Mouse (Mus musculus) hindbrain, postnatal 0 days (tissue): ENCODE measurements around the gene Rcc2. TPM values are rescaled to one million over a fixed set of nuclear protein-coding genes. Genes with fewer than 3 reads are reported as not detected.
A peak's percentile ranks its signal among the peaks of the same experiment; 100 is the strongest.

Source experiments
- ATAC-seq: fragments of 200-750 bp; cut with Nextera tagmentation; 2 replicates; pipeline ENCODE4 v1.8.0; 2017; ENCODE audit warnings: mild to moderate bottlenecking, moderate TSS enrichment, moderate library complexity
- DNase-seq: peaks from one replicate; pipeline ENCODE4 v3.0.0-alpha.2; 2015; ENCODE audit warnings: low spot score
- H3K27ac ChIP-seq: fragments of 300-500 bp; sonication (generic); 2 replicates; pipeline ENCODE4 v1.5.1; 2014; ENCODE audit warnings: mild to moderate bottlenecking
- H3K27me3 ChIP-seq: fragments of 300-500 bp; sonication (generic); 2 replicates; pipeline ENCODE4 v1.6.1; 2014; ENCODE audit warnings: low read length, mixed read lengths; ENCODE audit not compliant: insufficient read depth
- H3K36me3 ChIP-seq: fragments of 300-500 bp; sonication (generic); 2 replicates; pipeline ENCODE4 v1.6.1; 2014; ENCODE audit warnings: low read length, mixed read lengths; ENCODE audit not compliant: insufficient read depth
- H3K4me1 ChIP-seq: fragments of 300-500 bp; sonication (generic); 2 replicates; pipeline ENCODE4 v1.6.1; 2014; ENCODE audit warnings: antibody characterized with exemption, low read length, mixed read lengths; ENCODE audit not compliant: insufficient read depth
- H3K4me2 ChIP-seq: fragments of 300-500 bp; sonication (generic); 2 replicates; pipeline ENCODE4 v1.6.1; 2014; ENCODE audit warnings: low read depth, mild to moderate bottlenecking, low read length, moderate library complexity, mixed read lengths
- H3K4me3 ChIP-seq: fragments of 300-500 bp; sonication (generic); 2 replicates; pipeline ENCODE4 v1.5.1; 2014; ENCODE audit warnings: low read length
- H3K9ac ChIP-seq: fragments of 300-500 bp; sonication (generic); replicated peaks from 2 replicates; pipeline ENCODE4 v1.6.1; 2014; ENCODE audit warnings: mild to moderate bottlenecking, low read length, moderate library complexity, mixed read lengths
- H3K9me3 ChIP-seq: fragments of 300-500 bp; sonication (generic); 2 replicates; pipeline ENCODE4 v1.6.1; 2016; ENCODE audit warnings: low read length, mixed read lengths
- CTCF ChIP-seq: IDR thresholded peaks from 2 replicates; pipeline ENCODE4 v1.5.1; 2016; ENCODE audit warnings: antibody characterized with exemption, control low read depth, low read depth
- WGBS: fragments of 180-500 bp; shearing (Covaris S2); extraction: QIAGEN DNeasy Blood & Tissue Kit; methylation state at CpG from one replicate; pipeline ENCODE4 v1.1.7; 2014; 5-methylcytosine and 5-hydroxymethylcytosine counted together
- polyA plus RNA-seq: library from polyadenylated mRNA; unstranded; fragments of >200 nt; fragmentation: Nextera tagmentation; extraction: Ambion mirVana; gene quantifications from 2 replicates; pipeline ENCODE4 v1.2.1, GENCODE M21; 2015
- total RNA-seq: library from RNA; depleted of rRNA; stranded (reverse); fragments of >200 nt; gene quantifications from 2 replicates; pipeline ENCODE4 v1.2.3, GENCODE M21; 2014

Gene Rcc2
- total and polyA plus RNA-seq, 2 experiments from 2014 or later, result 15.8 to 60.3 TPM

GRCm38 (mm10) chr4:140673527-140674264 lies 26.6 kb upstream of the Rcc2 start:
- WGBS, result 49% methylated on average over 12 of the region's 12 CpGs
- ATAC-seq, result peak; percentile 24; the same call in 1 of the 2 replicates

GRCm38 (mm10) chr4:140674345-140674926 lies 25.9 kb upstream of the Rcc2 start:
- 35% methylated on average over 13 of the region's 13 CpGs for WGBS
- peak; percentile 63; the same call in 1 of the 2 replicates for ATAC-seq
- no peak overlapping the region for H3K4me3 ChIP-seq
- no peaks in the 10 kb centered on the region for H3K27me3 ChIP-seq
- no peak overlapping the region for H3K27ac ChIP-seq
- no peaks in the 10 kb centered on the region for H3K4me1 ChIP-seq
- no peaks in the 10 kb centered on the region for H3K36me3 ChIP-seq
- no peaks in the 10 kb centered on the region for H3K9me3 ChIP-seq
- peak; percentile 87 for DNase-seq
- no peak overlapping the region for H3K9ac ChIP-seq
- no peak overlapping the region for H3K4me2 ChIP-seq
- TF ChIP-seq CTCF, result peak; percentile 86

More at GRCm38 (mm10) chr4:140673527-140674264, 26.6 kb upstream of the Rcc2 start:
- no peaks in the 10 kb centered on the region for H3K36me3 ChIP-seq
- no peaks in the 10 kb centered on the region for H3K9me3 ChIP-seq
- no peak overlapping the region for H3K9ac ChIP-seq
- H3K4me1 ChIP-seq, result no peaks in the 10 kb centered on the region
- H3K27me3 ChIP-seq, result no peaks in the 10 kb centered on the region
- no peak overlapping the region for H3K27ac ChIP-seq
- DNase-seq, result no peak
- H3K4me2 ChIP-seq, result no peak overlapping the region
- no peak overlapping the region for H3K4me3 ChIP-seq
- no peak for TF ChIP-seq CTCF

- H3K4me2 ChIP-seq, result no peak overlapping the region
- no peak overlapping the region for H3K9ac ChIP-seq
- 17% methylated on average over 5 of the region's 5 CpGs for WGBS
- ATAC-seq, result 0 out of 2 replicates have a peak, but pooled peaks have one; percentile 24
- H3K4me1 ChIP-seq, result no peaks in the 10 kb centered on the region
- H3K27ac ChIP-seq, result no peak overlapping the region
- no peaks in the 10 kb centered on the region for H3K27me3 ChIP-seq
- no peaks in the 10 kb centered on the region for H3K9me3 ChIP-seq
- H3K4me3 ChIP-seq, result no peak overlapping the region
- peak; percentile 87 for TF ChIP-seq CTCF
- peak; percentile 70 for DNase-seq
- no peaks in the 10 kb centered on the region for H3K36me3 ChIP-seq
Measured at GRCm38 (mm10) chr4:140679038-140679437, 21.3 kb upstream of the Rcc2 start.

- Histone ChIP-seq H3K27me3 (no peaks in the 10 kb centered on the region), H3K36me3 (no peaks in the 10 kb centered on the region), H3K4me1 (0 out of 2 replicates have a peak, but pooled peaks cover 4% of the 10 kb centered on the region), H3K4me3 (no peak overlapping the region), H3K9ac (no peak overlapping the region), H3K9me3 (no peaks in the 10 kb centered on the region), H3K27ac (no peak overlapping the region), H3K4me2 (no peak overlapping the region)
- WGBS, result 20% methylated on average over 18 of the region's 18 CpGs
- ATAC-seq (peak; percentile 50), DNase-seq (peak; percentile 85)
- TF ChIP-seq CTCF, result peak; percentile 86
Measured at GRCm38 (mm10) chr4:140679723-140680380, 20.5 kb upstream of the Rcc2 start.

GRCm38 (mm10) chr4:140680731-140681397 lies 19.5 kb upstream of the Rcc2 start:
- no peak for DNase-seq
- no peaks in the 10 kb centered on the region for H3K27me3 ChIP-seq
- no peak overlapping the region for H3K4me2 ChIP-seq
- H3K36me3 ChIP-seq, result no peaks in the 10 kb centered on the region
- no peak for ATAC-seq
- H3K9ac ChIP-seq, result no peak overlapping the region
- H3K9me3 ChIP-seq, result no peaks in the 10 kb centered on the region
- H3K27ac ChIP-seq, result no peak overlapping the region
- no peak for TF ChIP-seq CTCF
- WGBS, result 67% methylated on average over 8 of the region's 8 CpGs
- 0 out of 2 replicates have a peak, but pooled peaks cover 4% of the 10 kb centered on the region for H3K4me1 ChIP-seq
- H3K4me3 ChIP-seq, result no peak overlapping the region

- Histone ChIP-seq H3K9ac (no peak overlapping the region), H3K9me3 (no peaks in the 10 kb centered on the region), H3K4me1 (0 out of 2 replicates have a peak, but pooled peaks cover 4% of the 10 kb centered on the region), H3K4me3 (no peak overlapping the region), H3K27me3 (no peaks in the 10 kb centered on the region), H3K36me3 (no peaks in the 10 kb centered on the region), H3K27ac (no peak overlapping the region), H3K4me2 (no peak overlapping the region)
- DNase-seq, result no peak
- no peak for ATAC-seq
- no peak for TF ChIP-seq CTCF
- 36% methylated on average over 8 of the region's 8 CpGs for WGBS
Measured at GRCm38 (mm10) chr4:140683608-140684007, 16.7 kb upstream of the Rcc2 start.
